Mouse (Mus musculus): ENCODE data around the gene Grm7.

Gene Grm7

GRCm38 (mm10) chr6:111361681-111362080 lies 716.3 kb downstream of the Grm7 start:
- no peak for DNase-seq (ENCODE audit: low read depth in 2 of 2, low spot score in 2 of 2)

- no peak for DNase-seq (ENCODE audit: low read depth in 2 of 2, low spot score in 2 of 2)
These were observed 722.7 kb downstream of the Grm7 start for GRCm38 (mm10) chr6:111368111-111368510.

GRCm38 (mm10) chr6:111368551-111368950 lies 723.2 kb downstream of the Grm7 start:
- DNase-seq (ENCODE audit: low read depth in 2 of 2, low spot score in 2 of 2) = no peak

- DNase-seq (ENCODE audit: low read depth in 2 of 2, low spot score in 2 of 2) = no peak
These were observed 723.6 kb downstream of the Grm7 start for GRCm38 (mm10) chr6:111369013-111369412.

- no peak for DNase-seq (ENCODE audit: low read depth in 2 of 2, low spot score in 2 of 2)
These were observed 726.4 kb downstream of the Grm7 start for GRCm38 (mm10) chr6:111371581-111372349.

- DNase-seq (ENCODE audit: low read depth in 2 of 2, low spot score in 2 of 2) = no peak
These were observed 727.4 kb downstream of the Grm7 start for GRCm38 (mm10) chr6:111372626-111373380.

GRCm38 (mm10) chr6:111380710-111381109 lies 735.3 kb downstream of the Grm7 start:
- DNase-seq (ENCODE audit: low read depth in 2 of 2, low spot score in 2 of 2) = no peak

- DNase-seq (ENCODE audit: low read depth in 2 of 2, low spot score in 2 of 2) = no peak
These were observed 763.4 kb downstream of the Grm7 start for GRCm38 (mm10) chr6:111408750-111409149.

GRCm38 (mm10) chr6:111424737-111425136 lies 779.4 kb downstream of the Grm7 start:
- no peak for DNase-seq (ENCODE audit: low read depth in 2 of 2, low spot score in 2 of 2)

GRCm38 (mm10) chr6:111446228-111446627 lies 800.8 kb downstream of the Grm7 start:
- DNase-seq (ENCODE audit: low read depth in 2 of 2, low spot score in 2 of 2) = no peak

- no peak for DNase-seq (ENCODE audit: low read depth in 2 of 2, low spot score in 2 of 2)
These were observed 802.5 kb downstream of the Grm7 start for GRCm38 (mm10) chr6:111447851-111448250.

- DNase-seq (ENCODE audit: low read depth in 2 of 2, low spot score in 2 of 2) = no peak
These were observed 803.8 kb downstream of the Grm7 start for GRCm38 (mm10) chr6:111449054-111449783.

- no peak for DNase-seq (ENCODE audit: low read depth in 2 of 2, low spot score in 2 of 2)
These were observed 836.5 kb downstream of the Grm7 start for GRCm38 (mm10) chr6:111481866-111482265.

- no peak for DNase-seq (ENCODE audit: low read depth in 2 of 2, low spot score in 2 of 2)
These were observed 840.7 kb downstream of the Grm7 start for GRCm38 (mm10) chr6:111486081-111486480.

- no peak for DNase-seq (ENCODE audit: low read depth in 2 of 2, low spot score in 2 of 2)
These were observed 842.2 kb downstream of the Grm7 start for GRCm38 (mm10) chr6:111487556-111487955.

- no peak for DNase-seq (ENCODE audit: low read depth in 2 of 2, low spot score in 2 of 2)
These were observed 846.8 kb downstream of the Grm7 start for GRCm38 (mm10) chr6:111492166-111492565.

- no peak for DNase-seq (ENCODE audit: low read depth in 2 of 2, low spot score in 2 of 2)
These were observed 854.2 kb downstream of the Grm7 start for GRCm38 (mm10) chr6:111499542-111499941.

GRCm38 (mm10) chr6:111510768-111511459 lies 865.5 kb downstream of the Grm7 start:
- no peak for DNase-seq (ENCODE audit: low read depth in 2 of 2, low spot score in 2 of 2)

GRCm38 (mm10) chr6:111512359-111512758 lies 867.0 kb downstream of the Grm7 start:
- no peak for DNase-seq (ENCODE audit: low read depth in 2 of 2, low spot score in 2 of 2)

GRCm38 (mm10) chr6:111521229-111521628 lies 875.8 kb downstream of the Grm7 start:
- no peak for DNase-seq (ENCODE audit: low read depth in 2 of 2, low spot score in 2 of 2)

GRCm38 (mm10) chr6:111522122-111522521 lies 876.7 kb downstream of the Grm7 start:
- DNase-seq (ENCODE audit: low read depth in 2 of 2, low spot score in 2 of 2) = no peak
